Mouse (Mus musculus) frontal cortex, adult (tissue): ENCODE data around the gene Pwp2.

ENCODE experiments used
- ATAC-seq: cut with Nextera tagmentation; 2 replicates; pipeline ENCODE4 v1.9.2; 2017; ENCODE audit warnings: mild to moderate bottlenecking, moderate library complexity, mixed read lengths; ENCODE audit not compliant: low TSS enrichment

Pwp2 gene

GRCm38 (mm10) chr10:78171057-78171456 lies 13.9 kb downstream of the Pwp2 start:
- no peak for ATAC-seq

DNA sequence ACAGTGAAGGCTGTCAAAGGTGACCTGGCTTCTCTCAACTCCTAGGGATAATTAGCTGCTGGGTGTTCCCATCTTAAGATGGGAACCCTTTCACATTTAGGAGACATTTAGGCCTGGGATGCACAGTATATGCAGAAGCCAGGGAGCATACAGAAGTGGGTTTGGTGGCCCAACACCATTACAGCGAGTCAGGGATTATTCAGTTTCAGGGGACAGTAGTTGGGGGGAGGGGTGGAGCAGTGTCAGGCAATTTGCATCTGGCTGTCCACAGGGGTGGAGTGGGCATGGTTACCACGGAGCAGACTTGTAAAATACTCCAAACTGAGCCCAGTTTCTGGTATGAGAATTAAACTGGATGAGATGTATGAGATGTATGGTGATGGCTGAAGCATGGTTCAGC lies 14.5 kb downstream of the Pwp2 start:
- ATAC-seq = no peak

GRCm38 (mm10) chr10:78169281-78170042 lies 15.5 kb downstream of the Pwp2 start, which contains the start of gene D10Jhu81e:
D10Jhu81e (minus strand) TSS chr10:78169782.
- peak; percentile 92 for ATAC-seq

DNA sequence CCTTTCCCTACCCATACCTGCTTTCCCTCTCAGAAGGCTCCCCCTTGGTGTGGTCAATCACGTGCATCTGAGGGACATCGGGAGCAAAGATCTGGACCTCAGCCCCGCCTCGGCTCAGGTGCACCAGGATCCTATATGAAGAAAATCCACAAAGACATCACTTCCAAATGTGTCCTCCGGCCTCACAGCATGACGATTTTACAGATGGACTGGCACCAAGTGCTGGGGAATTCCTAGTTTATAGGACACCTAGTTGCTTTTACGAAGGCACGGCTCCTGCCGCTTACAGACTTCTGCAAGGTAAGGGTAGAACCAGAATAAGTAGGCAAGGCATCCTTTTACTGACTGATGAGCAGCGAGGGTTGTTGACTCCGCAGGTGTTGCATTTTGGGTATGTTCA lies 16.2 kb downstream of the Pwp2 start:
- ATAC-seq = no peak

GRCm38 (mm10) chr10:78167775-78168174 lies 17.2 kb downstream of the Pwp2 start:
- no peak for ATAC-seq

DNA sequence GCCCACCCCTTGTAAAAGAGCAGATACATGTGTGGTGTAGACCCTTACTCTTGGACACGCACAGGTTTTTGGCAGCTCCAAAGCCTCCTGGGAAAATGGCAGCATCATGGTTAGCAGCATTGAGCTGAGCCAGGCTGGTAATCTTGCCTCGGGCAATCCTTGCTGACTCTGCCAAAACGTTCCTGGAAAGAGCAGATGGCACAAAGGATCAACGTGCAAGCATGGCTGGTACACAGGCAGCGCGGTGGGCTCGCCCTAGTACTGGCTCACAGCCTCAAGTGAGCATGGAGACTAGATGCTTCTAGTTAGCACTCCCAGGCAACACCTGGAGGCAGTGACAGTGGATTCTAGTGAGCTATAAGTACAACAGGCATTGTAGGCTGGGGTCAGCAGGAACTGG lies 17.6 kb downstream of the Pwp2 start:
- ATAC-seq = no peak

GRCm38 (mm10) chr10:78165256-78166005 lies 19.5 kb downstream of the Pwp2 start:
- ATAC-seq = no peak

DNA sequence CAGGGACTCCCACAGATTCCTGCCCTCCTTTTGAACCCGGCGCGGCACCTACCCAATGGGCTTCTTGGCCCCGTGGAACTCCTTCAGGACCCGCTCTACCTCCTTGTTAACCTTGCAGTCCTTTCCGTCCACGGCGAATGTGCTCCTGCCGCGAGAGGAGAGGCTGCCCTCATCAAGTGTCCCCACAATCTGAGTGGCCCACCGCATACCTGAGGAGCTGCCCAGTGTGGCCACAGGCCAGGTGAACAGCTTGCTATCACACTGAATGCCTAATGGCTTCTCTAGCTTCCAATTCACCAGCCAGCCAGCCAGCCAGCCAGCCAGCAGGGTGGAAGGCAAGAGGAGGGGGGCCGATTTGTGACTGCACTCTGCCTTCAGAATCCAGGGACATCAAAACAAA lies 20.2 kb downstream of the Pwp2 start:
- no peak for ATAC-seq

GRCm38 (mm10) chr10:78163923-78164322 lies 21.0 kb downstream of the Pwp2 start:
- peak; percentile 60 for ATAC-seq

- ATAC-seq = no peak
Observed at GRCm38 (mm10) chr10:78163241-78163640, 21.7 kb downstream of the Pwp2 start.

GRCm38 (mm10) chr10:78162646-78163045 lies 22.3 kb downstream of the Pwp2 start:
- no peak for ATAC-seq

GRCm38 (mm10) chr10:78161096-78161495 lies 23.9 kb downstream of the Pwp2 start:
- no peak for ATAC-seq

DNA sequence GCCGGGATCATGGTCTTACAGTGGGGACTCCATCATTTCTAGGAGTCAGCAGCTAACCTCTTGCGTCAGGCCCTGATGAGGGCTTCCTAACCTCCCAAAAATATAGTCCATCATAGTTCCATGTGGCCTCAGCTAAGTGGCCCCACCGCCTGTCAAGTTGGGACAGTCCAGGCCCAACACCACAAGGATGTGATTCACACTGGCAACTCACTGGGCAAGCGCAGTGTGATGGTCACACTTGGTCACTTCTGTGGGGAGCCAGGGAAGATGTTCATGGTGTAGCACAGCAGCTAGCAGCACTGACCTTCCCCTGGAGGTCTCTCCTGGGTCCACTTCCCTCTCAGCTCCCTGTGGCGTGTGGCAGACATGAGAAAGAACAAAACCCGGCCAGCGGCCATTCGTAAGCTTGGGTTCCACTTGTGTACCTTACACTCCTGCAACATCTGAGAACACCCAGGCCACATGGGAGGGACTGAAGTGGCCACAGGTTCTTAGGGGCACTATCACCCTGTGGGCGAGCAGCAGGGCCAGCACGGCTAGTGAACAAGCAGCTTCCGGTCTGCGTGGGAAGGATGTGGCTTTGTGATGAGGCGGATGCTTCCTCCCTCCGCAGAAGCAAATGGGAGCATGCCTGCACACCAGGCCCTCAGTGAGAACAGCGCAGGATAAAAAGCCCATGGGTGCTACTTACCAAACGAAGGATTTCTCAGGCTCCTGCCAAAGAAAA lies 24.4 kb downstream of the Pwp2 start:
- no peak for ATAC-seq

DNA sequence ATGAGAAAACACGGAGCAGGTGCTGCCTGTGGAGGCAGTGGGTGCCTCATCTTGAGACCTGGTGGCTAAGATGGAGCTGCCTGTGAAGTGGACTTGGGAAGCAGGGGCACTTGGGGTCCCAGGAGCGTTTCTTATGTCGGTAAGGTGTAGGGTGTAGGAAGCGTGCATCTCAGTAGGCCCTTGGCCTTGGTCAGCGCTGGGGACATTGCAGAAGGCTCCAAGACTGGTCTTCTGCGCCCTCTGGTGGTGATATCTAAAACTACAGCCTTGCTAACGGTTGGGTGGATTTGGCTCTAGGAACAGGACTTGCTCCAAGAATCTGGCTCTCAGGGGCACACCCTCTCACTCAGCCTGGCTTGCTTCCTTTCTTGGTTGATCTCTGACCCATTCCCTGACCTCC lies 25.0 kb downstream of the Pwp2 start:
- peak; percentile 58 for ATAC-seq

GRCm38 (mm10) chr10:78159252-78159878 lies 25.6 kb downstream of the Pwp2 start:
- peak; percentile 33 for ATAC-seq

DNA sequence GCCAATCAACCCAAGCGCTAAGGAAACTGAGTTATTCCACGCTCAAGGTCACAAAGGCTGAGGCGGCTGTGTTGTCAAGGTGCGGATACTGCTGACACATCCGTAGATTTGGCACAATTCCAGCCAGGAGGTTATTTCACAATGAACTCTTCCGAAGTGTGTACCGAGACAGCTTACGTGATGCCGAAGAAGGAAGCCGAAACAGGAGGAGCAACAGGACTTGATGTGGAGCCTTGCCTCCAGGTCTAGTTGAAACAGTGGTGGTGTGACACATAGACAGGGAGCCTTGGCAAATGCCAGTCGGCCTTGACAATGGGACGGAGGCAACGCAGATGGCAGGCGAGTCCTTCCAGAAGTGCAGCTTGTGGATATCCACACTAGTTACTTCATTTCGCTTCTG lies 26.9 kb downstream of the Pwp2 start:
- ATAC-seq = no peak

- no peak for ATAC-seq
Observed at GRCm38 (mm10) chr10:78156926-78157325, 28.0 kb downstream of the Pwp2 start.

- ATAC-seq = no peak
Observed at GRCm38 (mm10) chr10:78148834-78149766, 35.8 kb downstream of the Pwp2 start.

- ATAC-seq = no peak
Observed at GRCm38 (mm10) chr10:78147908-78148441, 37.0 kb downstream of the Pwp2 start.

DNA sequence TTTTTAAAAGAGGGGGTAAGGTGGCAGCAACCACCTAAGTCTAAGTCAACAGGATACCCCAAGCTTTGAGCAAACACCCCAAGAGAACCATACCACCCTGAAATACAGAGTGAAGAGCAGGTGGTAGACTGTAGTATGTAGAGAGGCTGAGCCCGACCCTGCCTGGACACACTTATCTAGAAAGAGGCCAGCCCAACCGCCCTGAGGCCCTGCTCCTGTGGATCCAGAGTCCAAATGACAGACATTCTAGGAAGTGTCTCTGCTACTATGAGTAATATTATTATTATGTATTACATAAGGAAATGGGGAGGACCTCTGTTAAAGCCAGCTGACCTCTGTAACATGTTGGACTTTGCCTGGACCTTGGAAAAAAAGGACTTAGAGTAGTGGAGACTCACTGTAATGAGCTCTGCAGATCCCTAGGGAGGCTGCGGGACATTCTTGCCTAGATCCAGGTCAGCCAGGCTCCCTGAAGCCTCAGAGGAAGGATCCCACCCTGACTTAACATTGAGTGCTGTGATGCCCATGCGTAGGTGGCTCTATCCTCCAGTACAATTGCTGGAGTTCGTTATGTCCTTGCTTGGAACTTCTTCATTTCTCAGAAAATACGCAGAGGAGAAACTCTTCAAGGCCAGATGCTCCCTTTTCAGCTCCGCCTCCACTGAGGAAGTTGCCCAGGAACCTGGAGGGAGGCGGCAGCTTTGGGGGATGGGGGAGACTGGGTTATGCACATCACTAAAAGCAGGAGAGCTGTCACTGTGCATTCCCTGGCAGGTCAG lies 41.0 kb downstream of the Pwp2 start:
- ATAC-seq = peak; percentile 94
